Mouse (Mus musculus) liver, embryonic 15.5 days (tissue): ENCODE measurements around the gene Zic1. TPM values are rescaled to one million over a fixed set of nuclear protein-coding genes. Genes with fewer than 3 reads are reported as not detected.

Source experiments
- ATAC-seq: fragments of 200-750 bp; cut with Nextera tagmentation; 2 replicates; pipeline ENCODE4 v1.8.0; 2017; ENCODE audit warnings: moderate number of reproducible peaks, mild to moderate bottlenecking, moderate library complexity; ENCODE audit not compliant: insufficient read depth
- H3K27ac ChIP-seq: fragments of 300-500 bp; sonication (generic); replicated peaks from 2 replicates; pipeline ENCODE4 v1.5.1; 2015; ENCODE audit warnings: mild to moderate bottlenecking, inconsistent platforms
- H3K27me3 ChIP-seq: fragments of 300-500 bp; sonication (generic); 2 replicates; pipeline ENCODE4 v1.6.1; 2015; ENCODE audit warnings: mild to moderate bottlenecking, inconsistent platforms
- H3K36me3 ChIP-seq: fragments of 300-500 bp; sonication (generic); replicated peaks from 2 replicates; pipeline ENCODE4 v1.6.1; 2015; ENCODE audit warnings: moderate library complexity, mild to moderate bottlenecking, inconsistent platforms
- H3K4me1 ChIP-seq: fragments of 300-500 bp; sonication (generic); replicated peaks from 2 replicates; pipeline ENCODE4 v1.6.1; 2015; ENCODE audit warnings: inconsistent platforms
- H3K4me2 ChIP-seq: fragments of 300-500 bp; sonication (generic); 2 replicates; pipeline ENCODE4 v1.6.1; 2015; ENCODE audit warnings: moderate library complexity, mild to moderate bottlenecking, inconsistent platforms
- H3K4me3 ChIP-seq: fragments of 300-500 bp; sonication (generic); replicated peaks from 2 replicates; pipeline ENCODE4 v1.5.1; 2015; ENCODE audit warnings: mild to moderate bottlenecking, inconsistent platforms
- H3K9ac ChIP-seq: fragments of 300-500 bp; sonication (generic); 2 replicates; pipeline ENCODE4 v1.6.1; 2015; ENCODE audit warnings: moderate library complexity, mild to moderate bottlenecking, inconsistent platforms
- H3K9me3 ChIP-seq: fragments of 300-500 bp; sonication (generic); replicated peaks from 2 replicates; pipeline ENCODE4 v1.6.1; 2016; ENCODE audit warnings: inconsistent platforms
- WGBS: fragments of 180-500 bp; shearing (Covaris S2); methylation state at CpG from one replicate; pipeline ENCODE4 v1.1.7; 2015; ENCODE audit warnings: mixed read lengths; ENCODE audit not compliant: insufficient replicate concordance; 5-methylcytosine and 5-hydroxymethylcytosine counted together
- polyA plus RNA-seq: library from polyadenylated mRNA; unstranded; fragments of >200 nt; fragmentation: Nextera tagmentation; extraction: Ambion mirVana; gene quantifications from 2 replicates; pipeline ENCODE4 v1.2.1, GENCODE M21; 2015

The Zic1 gene
- polyA plus RNA-seq, 1 experiment from 2014 or later: 0.03 TPM

DNA sequence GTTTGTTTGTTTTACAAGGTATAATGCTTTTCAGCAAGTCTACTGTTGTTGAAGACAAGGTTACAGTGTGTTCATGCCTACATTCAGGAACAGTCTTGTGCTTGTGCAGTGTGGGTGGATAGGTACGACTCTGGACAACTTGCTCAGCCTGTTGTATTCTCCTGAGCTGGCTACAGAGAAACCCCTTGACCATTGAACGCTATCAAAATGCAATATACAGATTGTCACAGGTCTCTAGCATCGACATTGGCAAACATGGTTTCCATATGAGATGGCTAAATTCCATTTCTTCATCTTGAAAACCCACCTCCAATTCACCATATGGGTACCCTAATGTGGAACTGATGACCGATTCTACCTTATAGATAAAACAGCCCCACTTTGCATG is 9.3 kb downstream of the Zic1 start:
- Histone ChIP-seq H3K27ac (no peak overlapping the region), H3K27me3 (peaks cover 92% of the 10 kb centered on the region), H3K4me3 (no peak overlapping the region), H3K36me3 (no peaks in the 10 kb centered on the region), H3K4me2 (no peak overlapping the region), H3K9ac (no peak overlapping the region), H3K9me3 (no peaks in the 10 kb centered on the region), H3K4me1 (no peaks in the 10 kb centered on the region)
- WGBS: 8% methylated on average over 4 of the region's 4 CpGs
- no peak for ATAC-seq

DNA sequence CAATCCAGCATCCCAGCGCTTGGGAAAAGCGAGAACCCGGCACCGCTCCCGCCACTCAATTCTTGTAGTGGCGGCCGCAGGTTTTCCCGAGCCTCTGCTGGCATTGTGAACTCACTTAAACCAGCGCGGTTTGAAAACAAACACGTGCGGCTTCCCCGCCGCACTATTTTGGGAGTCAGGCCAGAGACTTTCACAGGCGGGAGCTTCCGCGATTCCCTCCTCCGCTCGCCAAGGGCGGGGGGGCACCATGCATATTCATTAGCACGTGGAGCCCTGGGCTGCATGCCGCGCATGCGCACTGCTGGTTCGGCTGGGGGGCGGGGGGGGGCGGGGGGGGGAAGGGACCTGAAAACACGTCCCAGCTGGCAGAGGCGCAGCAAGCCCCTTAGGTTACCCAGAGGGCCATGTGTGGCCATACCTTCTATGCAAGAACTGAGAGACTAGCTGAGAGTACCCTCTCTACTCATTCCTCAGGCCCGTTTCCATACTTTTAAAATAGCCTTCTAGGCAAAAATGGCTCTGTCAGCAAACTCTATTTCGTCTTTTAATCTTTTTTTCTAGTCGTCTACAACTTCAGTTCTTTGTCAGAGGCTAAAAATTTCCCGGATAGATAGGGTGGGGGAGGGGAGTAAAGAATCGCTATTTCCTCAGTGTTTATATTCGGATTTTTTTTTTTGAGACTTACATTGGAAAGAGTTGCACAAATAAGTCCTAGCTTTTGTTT is 9.8 kb downstream of the Zic1 start:
- no peak overlapping the region for H3K4me3 ChIP-seq
- no peaks in the 10 kb centered on the region for H3K36me3 ChIP-seq
- no peak overlapping the region for H3K9ac ChIP-seq
- H3K4me1 ChIP-seq: no peaks in the 10 kb centered on the region
- no peak for ATAC-seq
- no peak overlapping the region for H3K27ac ChIP-seq
- H3K27me3 ChIP-seq: peaks cover 92% of the 10 kb centered on the region
- H3K9me3 ChIP-seq: no peaks in the 10 kb centered on the region
- H3K4me2 ChIP-seq: no peak overlapping the region
- WGBS: 3% methylated on average over 35 of the region's 35 CpGs

DNA sequence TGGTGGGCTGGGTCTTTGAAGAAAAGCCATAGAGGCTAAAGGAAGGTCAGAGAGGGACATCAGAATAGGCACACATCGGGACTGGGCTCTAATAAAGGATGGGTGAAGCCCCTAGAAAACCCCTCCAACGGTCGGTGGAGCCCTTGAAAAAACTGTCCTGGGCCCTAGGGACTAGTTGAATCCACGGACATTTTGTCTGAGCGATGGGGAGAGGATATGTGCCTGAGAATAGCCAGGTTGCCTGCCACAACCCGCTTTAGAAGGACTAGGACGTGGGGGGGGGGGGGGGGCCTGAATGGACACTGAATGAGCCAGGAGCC is 10.4 kb downstream of the Zic1 start:
- Histone ChIP-seq H3K4me1 (no peaks in the 10 kb centered on the region), H3K27ac (no peak overlapping the region), H3K36me3 (no peaks in the 10 kb centered on the region), H3K9me3 (no peaks in the 10 kb centered on the region), H3K4me2 (no peak overlapping the region), H3K4me3 (no peak overlapping the region), H3K27me3 (peaks cover 92% of the 10 kb centered on the region), H3K9ac (no peak overlapping the region)
- no peak for ATAC-seq
- 2% methylated on average over 7 of the region's 7 CpGs for WGBS

DNA sequence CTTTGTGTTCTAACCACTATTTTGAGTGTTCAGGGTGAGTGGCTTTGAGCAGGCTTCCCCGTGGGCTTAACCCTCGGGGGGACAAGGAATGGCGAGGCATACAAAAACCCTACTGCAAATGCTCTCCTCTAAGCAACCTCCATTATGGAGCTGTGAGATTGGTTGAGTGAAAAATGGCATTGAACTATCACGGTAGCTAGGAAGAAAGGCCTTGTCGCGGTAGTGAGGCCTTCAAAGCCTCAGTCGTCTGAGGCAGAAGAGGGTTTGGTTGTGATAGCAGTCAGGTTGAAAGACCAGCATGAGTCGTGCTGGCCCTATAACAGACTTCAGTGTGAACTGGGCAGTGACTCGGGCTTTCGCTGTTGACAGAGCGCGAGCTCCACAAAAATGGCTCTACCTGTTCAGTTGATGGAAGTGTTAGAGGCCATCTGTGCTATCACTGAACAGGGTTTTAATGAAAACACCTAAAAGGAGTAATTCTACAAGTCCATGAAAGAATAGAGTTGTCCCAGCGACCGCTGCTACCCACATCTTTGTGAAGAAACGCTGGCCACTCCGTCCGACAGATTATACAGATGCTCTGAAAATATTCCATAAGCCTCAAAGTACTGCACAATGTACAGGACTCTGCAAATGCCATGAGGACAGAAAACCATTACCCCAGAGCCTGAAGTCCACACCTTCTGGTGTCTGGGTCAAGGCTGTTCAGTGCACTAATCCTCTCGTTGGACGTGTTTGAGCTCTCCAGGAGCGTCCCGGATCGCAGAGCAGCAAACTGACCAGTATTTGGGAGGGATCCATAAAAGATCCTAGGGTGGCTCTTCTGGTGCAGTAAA is 11.0 kb downstream of the Zic1 start:
- no peak for ATAC-seq
- H3K4me3 ChIP-seq: no peak overlapping the region
- WGBS: 5% methylated on average over 22 of the region's 22 CpGs

DNA sequence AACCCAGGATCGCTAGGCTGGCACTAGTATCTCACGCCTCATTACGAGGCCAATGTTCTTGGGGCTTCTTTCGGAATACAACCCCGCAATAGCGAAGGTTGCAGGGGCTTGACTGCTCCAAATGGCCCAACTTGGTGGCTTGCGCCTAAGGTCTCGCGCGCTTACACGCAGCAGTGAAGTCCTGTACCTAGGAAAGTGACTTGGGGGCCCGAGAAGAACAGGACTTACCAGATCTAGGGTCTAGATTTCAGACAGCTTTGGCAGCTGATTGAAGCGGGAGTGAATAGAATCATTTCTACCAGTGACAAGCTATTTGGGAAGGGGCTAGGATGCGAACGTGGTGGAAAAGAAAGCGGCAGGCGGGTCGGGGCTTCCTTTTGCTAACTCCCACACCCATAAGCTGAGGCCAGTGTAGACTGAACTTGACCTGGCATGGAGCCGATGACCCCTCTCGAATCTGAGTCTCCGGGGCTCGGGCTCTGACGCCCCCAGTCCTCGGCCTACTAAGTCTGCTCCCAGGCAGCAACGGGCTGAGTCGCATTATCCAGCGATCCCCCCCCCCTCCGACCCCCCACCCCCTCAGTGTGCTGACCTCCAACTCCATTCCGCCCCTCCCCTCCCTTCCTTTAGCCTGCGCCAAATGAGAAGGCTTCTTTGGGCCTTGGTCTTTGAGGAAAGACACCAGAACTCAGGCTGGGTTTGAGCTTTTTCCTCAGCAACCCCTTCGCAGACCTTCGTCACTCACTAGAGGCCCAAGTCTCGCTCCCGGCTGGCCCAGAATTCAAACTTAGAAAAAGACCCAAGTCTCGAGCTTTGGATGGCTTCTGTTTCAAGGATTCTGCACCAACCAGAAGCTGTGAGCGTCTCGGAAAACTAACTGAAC is 11.8 kb downstream of the Zic1 start:
- no peaks in the 10 kb centered on the region for H3K36me3 ChIP-seq
- no peak overlapping the region for H3K27ac ChIP-seq
- H3K27me3 ChIP-seq: peaks cover 88% of the 10 kb centered on the region
- no peak overlapping the region for H3K9ac ChIP-seq
- H3K9me3 ChIP-seq: no peaks in the 10 kb centered on the region
- no peak for ATAC-seq
- H3K4me2 ChIP-seq: no peak overlapping the region
- WGBS: 6% methylated on average over 37 of the region's 37 CpGs
- H3K4me3 ChIP-seq: no peak overlapping the region
- H3K4me1 ChIP-seq: no peaks in the 10 kb centered on the region

More for the DNA sequence above, 11.0 kb downstream of the Zic1 start:
- H3K4me1 ChIP-seq: no peaks in the 10 kb centered on the region
- no peaks in the 10 kb centered on the region for H3K36me3 ChIP-seq
- no peak overlapping the region for H3K4me2 ChIP-seq
- H3K27me3 ChIP-seq: peaks cover 93% of the 10 kb centered on the region
- H3K27ac ChIP-seq: no peak overlapping the region
- no peak overlapping the region for H3K9ac ChIP-seq
- no peaks in the 10 kb centered on the region for H3K9me3 ChIP-seq

DNA sequence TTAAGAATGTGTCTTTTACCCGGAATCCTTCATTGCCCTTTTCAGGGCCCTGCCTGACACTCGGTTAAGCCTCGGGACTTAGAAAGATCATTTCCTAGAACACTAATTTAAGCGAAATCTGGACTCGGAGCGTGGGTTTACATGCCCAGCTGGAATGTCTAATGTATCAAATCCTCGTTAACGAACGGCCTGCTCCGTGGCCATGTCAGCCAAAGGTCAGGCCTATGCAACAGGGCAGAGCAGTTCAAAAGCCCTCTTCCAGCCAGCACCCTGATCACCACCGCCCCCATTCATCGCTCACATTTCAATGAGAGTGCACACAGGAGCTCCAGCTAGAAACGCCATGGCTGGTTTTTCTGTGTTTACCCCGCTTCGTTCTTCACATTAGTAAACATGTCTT is 12.8 kb downstream of the Zic1 start:
- peaks cover 84% of the 10 kb centered on the region for H3K27me3 ChIP-seq
- no peak overlapping the region for H3K27ac ChIP-seq
- ATAC-seq: no peak
- no peak overlapping the region for H3K4me3 ChIP-seq
- no peak overlapping the region for H3K9ac ChIP-seq
- no peaks in the 10 kb centered on the region for H3K9me3 ChIP-seq
- no peak overlapping the region for H3K4me2 ChIP-seq
- no peaks in the 10 kb centered on the region for H3K36me3 ChIP-seq
- 3% methylated on average over 15 of the region's 15 CpGs for WGBS
- no peaks in the 10 kb centered on the region for H3K4me1 ChIP-seq

DNA sequence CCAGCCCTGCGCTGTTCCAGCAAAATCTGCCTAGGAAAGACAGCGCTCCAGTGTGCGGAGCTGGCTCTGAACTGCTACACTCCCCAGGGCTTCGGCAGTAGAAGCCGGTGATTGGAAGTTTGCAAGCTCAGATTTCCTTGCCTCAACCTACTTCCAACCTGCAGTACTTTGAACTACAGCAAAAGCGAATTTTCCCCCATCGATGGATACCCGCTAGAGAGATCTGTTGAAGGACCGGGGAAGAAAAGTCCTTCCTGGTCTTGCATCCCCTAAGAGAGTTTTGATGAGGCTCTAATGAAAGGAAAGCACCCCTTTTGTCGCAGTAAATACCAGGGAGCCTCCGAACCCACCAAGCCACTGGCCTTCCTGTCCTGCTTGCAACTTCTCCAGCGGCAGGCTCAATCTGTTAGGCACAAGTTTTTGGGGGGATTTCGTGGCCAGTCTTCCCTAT is 13.6 kb downstream of the Zic1 start:
- Histone ChIP-seq H3K4me1 (no peaks in the 10 kb centered on the region), H3K27ac (no peak overlapping the region), H3K36me3 (no peaks in the 10 kb centered on the region), H3K4me2 (no peak overlapping the region), H3K27me3 (peaks cover 76% of the 10 kb centered on the region), H3K9me3 (no peaks in the 10 kb centered on the region), H3K9ac (no peak overlapping the region), H3K4me3 (no peak overlapping the region)
- ATAC-seq: no peak
- WGBS: 2% methylated on average over 13 of the region's 13 CpGs

DNA sequence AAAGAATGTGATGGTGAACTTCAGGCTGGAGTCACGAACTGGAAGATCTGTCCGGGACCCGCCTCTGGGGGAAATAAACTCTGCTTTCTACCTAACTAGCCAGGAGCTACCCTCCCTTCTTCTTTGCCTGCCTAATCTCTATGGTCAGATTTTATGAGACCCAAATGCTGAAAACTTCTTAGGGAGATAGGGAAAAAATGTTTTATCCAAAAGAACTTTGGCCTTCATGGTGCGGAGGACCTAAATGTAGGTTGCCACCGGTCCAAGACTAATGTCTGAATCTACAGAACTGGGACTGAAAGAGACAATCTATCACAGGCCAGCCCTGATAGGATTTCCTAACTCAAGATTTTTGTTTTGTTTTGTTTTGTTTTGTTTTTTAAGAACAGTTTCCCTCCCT is 14.2 kb downstream of the Zic1 start:
- no peak for ATAC-seq
- H3K36me3 ChIP-seq: no peaks in the 10 kb centered on the region
- no peak overlapping the region for H3K4me2 ChIP-seq
- peaks cover 70% of the 10 kb centered on the region for H3K27me3 ChIP-seq
- H3K4me3 ChIP-seq: no peak overlapping the region
- 5% methylated on average over 5 of the region's 5 CpGs for WGBS
- H3K9me3 ChIP-seq: no peaks in the 10 kb centered on the region
- H3K9ac ChIP-seq: no peak overlapping the region
- no peak overlapping the region for H3K27ac ChIP-seq
- no peaks in the 10 kb centered on the region for H3K4me1 ChIP-seq

DNA sequence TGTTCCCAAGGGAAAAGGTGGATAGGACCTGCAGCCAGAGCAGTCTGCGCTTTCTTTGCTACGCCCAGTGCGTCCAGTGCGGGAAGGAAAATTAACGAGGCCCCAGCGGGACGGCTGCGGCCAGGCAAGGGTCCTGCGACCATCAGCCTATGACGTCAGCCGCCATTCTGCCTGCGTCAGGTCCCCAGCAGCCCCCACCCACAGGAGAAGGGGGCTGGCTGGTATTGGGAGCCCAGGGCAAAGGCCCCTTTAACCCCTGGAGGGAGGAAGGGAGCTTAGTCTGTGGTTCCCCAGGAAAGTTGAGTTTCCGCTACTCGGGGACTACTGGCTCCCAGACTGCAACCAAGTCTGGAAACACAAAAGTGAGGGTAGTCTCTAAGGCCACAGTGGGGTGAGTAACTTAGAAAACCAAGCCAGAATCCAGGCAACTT is 14.7 kb downstream of the Zic1 start:
- H3K4me2 ChIP-seq: no peak overlapping the region
- no peaks in the 10 kb centered on the region for H3K4me1 ChIP-seq
- ATAC-seq: no peak
- no peaks in the 10 kb centered on the region for H3K36me3 ChIP-seq
- H3K9ac ChIP-seq: no peak overlapping the region
- H3K4me3 ChIP-seq: no peak overlapping the region
- no peaks in the 10 kb centered on the region for H3K9me3 ChIP-seq
- H3K27ac ChIP-seq: no peak overlapping the region
- 2% methylated on average over 14 of the region's 14 CpGs for WGBS
- peaks cover 65% of the 10 kb centered on the region for H3K27me3 ChIP-seq

DNA sequence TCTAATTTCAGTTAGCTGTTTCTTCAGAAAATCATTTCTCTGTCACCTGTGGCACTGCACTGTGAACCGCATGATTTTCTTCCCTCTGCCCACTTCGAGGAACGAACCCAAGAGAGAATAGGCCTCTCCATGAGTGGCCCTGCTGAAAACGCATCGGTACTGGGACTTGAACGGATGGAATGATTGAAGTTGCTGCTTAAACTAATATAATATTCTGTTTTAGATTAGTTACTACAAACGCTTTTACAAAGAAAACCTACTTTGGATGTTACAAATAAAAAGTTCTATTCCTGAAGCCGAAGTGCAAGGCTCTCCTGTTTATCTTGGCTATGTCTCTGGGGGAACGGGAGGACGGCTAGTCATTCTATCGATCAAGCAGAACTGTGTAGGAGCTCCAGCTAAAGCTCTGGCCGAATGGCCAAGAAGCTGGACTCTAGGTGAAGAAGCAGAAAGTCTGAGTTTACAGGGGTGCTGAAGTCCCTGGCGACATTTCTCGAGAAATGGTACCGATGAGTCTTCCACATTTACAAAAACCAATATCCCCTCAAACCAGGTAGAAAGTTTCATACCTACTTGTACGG is 15.3 kb downstream of the Zic1 start:
- no peak for ATAC-seq
- Histone ChIP-seq H3K9ac (no peak overlapping the region), H3K27ac (no peak overlapping the region), H3K27me3 (peaks cover 59% of the 10 kb centered on the region), H3K4me2 (no peak overlapping the region), H3K4me3 (no peak overlapping the region), H3K4me1 (no peaks in the 10 kb centered on the region), H3K9me3 (no peaks in the 10 kb centered on the region), H3K36me3 (no peaks in the 10 kb centered on the region)
- 2% methylated on average over 16 of the region's 16 CpGs for WGBS

DNA sequence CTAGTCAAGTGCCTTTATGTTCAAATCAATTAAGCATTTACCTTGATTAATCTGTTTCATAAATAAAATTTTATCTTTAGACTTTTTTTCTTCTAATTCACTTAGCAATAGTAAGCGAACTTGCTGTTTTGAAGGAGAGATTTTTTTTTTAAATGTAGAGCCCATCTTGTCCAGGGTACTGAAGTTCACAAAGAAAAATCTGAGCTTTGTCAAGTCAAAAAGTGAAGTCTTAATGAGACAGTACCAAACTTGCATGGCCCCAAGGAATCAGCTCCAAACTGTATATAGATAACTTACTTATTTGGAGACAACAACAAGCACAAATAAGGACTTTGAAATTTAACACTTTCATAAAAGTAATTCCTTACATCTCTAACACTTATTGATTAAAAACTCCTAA is 16.9 kb downstream of the Zic1 start:
- H3K4me1 ChIP-seq: no peaks in the 10 kb centered on the region
- no peak overlapping the region for H3K27ac ChIP-seq
- H3K9ac ChIP-seq: no peak overlapping the region
- WGBS: 26% methylated on average over 1 of the region's 1 CpGs
- ATAC-seq: no peak
- peaks cover 44% of the 10 kb centered on the region for H3K27me3 ChIP-seq
- H3K4me2 ChIP-seq: no peak overlapping the region
- no peaks in the 10 kb centered on the region for H3K9me3 ChIP-seq
- H3K36me3 ChIP-seq: no peaks in the 10 kb centered on the region
- no peak overlapping the region for H3K4me3 ChIP-seq
